Mouse (Mus musculus) kidney, embryonic 15.5 days (tissue): ENCODE measurements around the gene Zscan2. TPM values are rescaled to one million over a fixed set of nuclear protein-coding genes. Genes with fewer than 3 reads are reported as not detected.
"Not testable (repeated sequence)": the region's sequence is repeated elsewhere in the genome, so short reads cannot be mapped to it uniquely, and the experiment has no call there.

ENCODE experiments used
- ATAC-seq: fragments of 200-750 bp; cut with Nextera tagmentation; replicated peaks from 2 replicates; pipeline ENCODE4 v1.8.0; 2017; ENCODE audit warnings: moderate TSS enrichment; ENCODE audit not compliant: low FRiP score
- H3K27ac ChIP-seq: fragments of 300-500 bp; sonication (generic); 2 replicates; pipeline ENCODE4 v1.5.1; 2015; ENCODE audit warnings: mild to moderate bottlenecking, inconsistent platforms
- H3K27me3 ChIP-seq: fragments of 300-500 bp; sonication (generic); 2 replicates; pipeline ENCODE4 v1.6.1; 2015; ENCODE audit warnings: inconsistent platforms
- H3K36me3 ChIP-seq: fragments of 300-500 bp; sonication (generic); 2 replicates; pipeline ENCODE4 v1.6.1; 2015; ENCODE audit warnings: inconsistent platforms
- H3K4me1 ChIP-seq: fragments of 300-500 bp; sonication (generic); 2 replicates; pipeline ENCODE4 v1.6.1; 2015; ENCODE audit warnings: inconsistent platforms
- H3K4me2 ChIP-seq: fragments of 300-500 bp; sonication (generic); 2 replicates; pipeline ENCODE4 v1.6.1; 2015; ENCODE audit warnings: moderate library complexity, mild to moderate bottlenecking, inconsistent platforms
- H3K4me3 ChIP-seq: fragments of 300-500 bp; sonication (generic); replicated peaks from 2 replicates; pipeline ENCODE4 v1.5.1; 2015; ENCODE audit warnings: mild to moderate bottlenecking, inconsistent platforms
- H3K9ac ChIP-seq: fragments of 300-500 bp; sonication (generic); 2 replicates; pipeline ENCODE4 v1.6.1; 2015; ENCODE audit warnings: mild to moderate bottlenecking, inconsistent platforms
- H3K9me3 ChIP-seq: fragments of 300-500 bp; sonication (generic); replicated peaks from 2 replicates; pipeline ENCODE4 v1.6.1; 2016; ENCODE audit warnings: inconsistent platforms
- WGBS: fragments of 180-500 bp; shearing (Covaris S2); methylation state at CpG from one replicate; pipeline ENCODE4 v1.1.7; 2015; ENCODE audit warnings: mixed read lengths; 5-methylcytosine and 5-hydroxymethylcytosine counted together
- polyA plus RNA-seq: library from polyadenylated mRNA; unstranded; fragments of >200 nt; fragmentation: Nextera tagmentation; extraction: Ambion mirVana; gene quantifications from 2 replicates; pipeline ENCODE4 v1.2.1, GENCODE M21; 2015

Zscan2 gene
- 2.8 and 2.9 TPM in 2 replicates for polyA plus RNA-seq

GRCm38 (mm10) chr7:80860729-80861274 lies at the start of gene Zscan2:
Zscan2 (plus strand) TSS chr7:80860920.
- under 1% methylated on average over 40 of the region's 40 CpGs for WGBS
- peak within 1 kb of the TSS; percentile 80 for H3K4me3 ChIP-seq
- H3K27ac ChIP-seq: peak within 1 kb of the TSS; percentile 92
- H3K9ac ChIP-seq: peak within 1 kb of the TSS; percentile 92
- H3K9me3 ChIP-seq: no peaks in the 10 kb centered on the region
- ATAC-seq: peak; percentile 97
- H3K36me3 ChIP-seq: peaks cover 28% of the 10 kb centered on the region
- H3K27me3 ChIP-seq: no peaks in the 10 kb centered on the region
- H3K4me2 ChIP-seq: peak within 1 kb of the TSS; percentile 77
- H3K4me1 ChIP-seq: peaks cover 43% of the 10 kb centered on the region

- Histone ChIP-seq H3K36me3 (no peaks in the 10 kb centered on the region), H3K4me3 (no peak overlapping the region), H3K27ac (no peak overlapping the region), H3K4me1 (0 out of 2 replicates have a peak, but pooled peaks cover 3% of the 10 kb centered on the region), H3K27me3 (no peaks in the 10 kb centered on the region), H3K4me2 (no peak overlapping the region), H3K9ac (no peak overlapping the region), H3K9me3 (no peaks in the 10 kb centered on the region)
- no peak for ATAC-seq
- WGBS: 89% methylated on average over 4 of the region's 4 CpGs
Observed at GRCm38 (mm10) chr7:80813397-80813796, 47.3 kb upstream of the Zscan2 start.

GRCm38 (mm10) chr7:80816641-80817040 lies 44.1 kb upstream of the Zscan2 start:
- Histone ChIP-seq H3K36me3 (no peaks in the 10 kb centered on the region), H3K4me2 (no peak overlapping the region), H3K9ac (no peak overlapping the region), H3K4me3 (no peak overlapping the region), H3K27me3 (no peaks in the 10 kb centered on the region), H3K4me1 (peaks cover 15% of the 10 kb centered on the region), H3K27ac (no peak overlapping the region), H3K9me3 (no peaks in the 10 kb centered on the region)
- 59% methylated on average over 5 of the region's 5 CpGs for WGBS
- no peak for ATAC-seq

GRCm38 (mm10) chr7:80820838-80821237 lies 39.9 kb upstream of the Zscan2 start:
- 55% methylated on average over 4 of the region's 4 CpGs for WGBS
- H3K36me3 ChIP-seq: no peaks in the 10 kb centered on the region
- no peak overlapping the region for H3K27ac ChIP-seq
- H3K9me3 ChIP-seq: no peaks in the 10 kb centered on the region
- no peak overlapping the region for H3K9ac ChIP-seq
- H3K4me1 ChIP-seq: peaks cover 47% of the 10 kb centered on the region
- ATAC-seq: no peak
- H3K4me2 ChIP-seq: no peak overlapping the region
- no peak overlapping the region for H3K4me3 ChIP-seq
- no peaks in the 10 kb centered on the region for H3K27me3 ChIP-seq

- no peak for ATAC-seq
- Histone ChIP-seq H3K4me2 (no peak overlapping the region), H3K36me3 (no peaks in the 10 kb centered on the region), H3K9me3 (no peaks in the 10 kb centered on the region), H3K27me3 (no peaks in the 10 kb centered on the region), H3K27ac (peak overlapping the region; percentile 91), H3K4me3 (no peak overlapping the region), H3K9ac (no peak overlapping the region), H3K4me1 (peaks cover 49% of the 10 kb centered on the region)
- 61% methylated on average over 4 of the region's 4 CpGs for WGBS
Observed at GRCm38 (mm10) chr7:80823267-80823666, 37.5 kb upstream of the Zscan2 start.

GRCm38 (mm10) chr7:80823875-80824682 lies 36.6 kb upstream of the Zscan2 start:
- H3K4me2 ChIP-seq: 0 out of 2 replicates have a peak overlapping the region, but pooled peaks have one; percentile 14
- WGBS: 14% methylated on average over 11 of the region's 11 CpGs

GRCm38 (mm10) chr7:80825843-80826403 lies 34.8 kb upstream of the Zscan2 start, which contains the start of gene Iqgap1:
Iqgap1 (minus strand) TSS chr7:80825974.
- Histone ChIP-seq H3K4me2 (peak within 1 kb of the TSS; percentile 27), H3K36me3 (no peaks in the 10 kb centered on the region), H3K27me3 (no peaks in the 10 kb centered on the region), H3K4me1 (peaks cover 43% of the 10 kb centered on the region), H3K4me3 (no peak within 1 kb of the TSS), H3K9ac (no peak within 1 kb of the TSS), H3K27ac (peak within 1 kb of the TSS; percentile 91), H3K9me3 (no peaks in the 10 kb centered on the region)
- ATAC-seq: 0 out of 2 replicates have a peak, but pooled peaks have one; percentile 11
- WGBS: 23% methylated on average over 11 of the region's 11 CpGs

More at GRCm38 (mm10) chr7:80823875-80824682, 36.6 kb upstream of the Zscan2 start:
- Histone ChIP-seq H3K27ac (peak overlapping the region; percentile 91), H3K9me3 (no peaks in the 10 kb centered on the region), H3K4me1 (peaks cover 53% of the 10 kb centered on the region), H3K9ac (no peak overlapping the region), H3K4me3 (no peak overlapping the region), H3K36me3 (no peaks in the 10 kb centered on the region), H3K27me3 (no peaks in the 10 kb centered on the region)
- peak; percentile 69 for ATAC-seq

GRCm38 (mm10) chr7:80828146-80828860 lies 32.4 kb upstream of the Zscan2 start:
- Histone ChIP-seq H3K36me3 (no peaks in the 10 kb centered on the region), H3K9me3 (no peaks in the 10 kb centered on the region), H3K4me1 (peaks cover 45% of the 10 kb centered on the region), H3K4me2 (no peak overlapping the region), H3K27ac (no peak overlapping the region), H3K27me3 (no peaks in the 10 kb centered on the region), H3K9ac (no peak overlapping the region), H3K4me3 (no peak overlapping the region)
- no peak for ATAC-seq
- WGBS: 75% methylated on average over 18 of the region's 18 CpGs

GRCm38 (mm10) chr7:80830193-80830803 lies 30.4 kb upstream of the Zscan2 start:
- no peak for ATAC-seq
- Histone ChIP-seq H3K9me3 (no peaks in the 10 kb centered on the region), H3K9ac (no peak overlapping the region), H3K27ac (0 out of 2 replicates have a peak overlapping the region, but pooled peaks have one; percentile 7), H3K4me3 (no peak overlapping the region), H3K4me1 (peaks cover 29% of the 10 kb centered on the region), H3K27me3 (no peaks in the 10 kb centered on the region), H3K36me3 (no peaks in the 10 kb centered on the region), H3K4me2 (no peak overlapping the region)
- 71% methylated on average over 15 of the region's 15 CpGs for WGBS

- no peak for ATAC-seq
- H3K9ac ChIP-seq: no peak overlapping the region
- no peak overlapping the region for H3K4me3 ChIP-seq
- no peaks in the 10 kb centered on the region for H3K27me3 ChIP-seq
- 0 out of 2 replicates have a peak overlapping the region, but pooled peaks have one; percentile 22 for H3K27ac ChIP-seq
- H3K36me3 ChIP-seq: no peaks in the 10 kb centered on the region
- H3K4me2 ChIP-seq: 0 out of 2 replicates have a peak overlapping the region, but pooled peaks have one; percentile 9
- WGBS: 28% methylated on average over 4 of the region's 4 CpGs
- peaks cover 22% of the 10 kb centered on the region for H3K4me1 ChIP-seq
- H3K9me3 ChIP-seq: no peaks in the 10 kb centered on the region
Observed at GRCm38 (mm10) chr7:80832191-80832590, 28.5 kb upstream of the Zscan2 start.

- H3K27me3 ChIP-seq, H3K9me3 ChIP-seq, H3K9ac ChIP-seq, H3K4me3 ChIP-seq, H3K36me3 ChIP-seq: not testable (repeated sequence)
- ATAC-seq: peak; percentile 77
- Histone ChIP-seq H3K27ac (peak overlapping the region; percentile 15; the same call in 1 of the 2 replicates), H3K4me1 (peaks cover 28% of the 10 kb centered on the region), H3K4me2 (peak overlapping the region; percentile 14)
- 22% methylated on average over 14 of the region's 14 CpGs for WGBS
Observed at GRCm38 (mm10) chr7:80832996-80833650, 27.6 kb upstream of the Zscan2 start.
